Mouse (Mus musculus): ENCODE measurements around the gene Trip4. TPM values are rescaled to one million over a fixed set of nuclear protein-coding genes. Genes with fewer than 3 reads are reported as not detected.

Trip4 gene
- total and polyA plus RNA-seq, 3 experiments, result 13.4 to 13.5 TPM; not detected in 1

DNA sequence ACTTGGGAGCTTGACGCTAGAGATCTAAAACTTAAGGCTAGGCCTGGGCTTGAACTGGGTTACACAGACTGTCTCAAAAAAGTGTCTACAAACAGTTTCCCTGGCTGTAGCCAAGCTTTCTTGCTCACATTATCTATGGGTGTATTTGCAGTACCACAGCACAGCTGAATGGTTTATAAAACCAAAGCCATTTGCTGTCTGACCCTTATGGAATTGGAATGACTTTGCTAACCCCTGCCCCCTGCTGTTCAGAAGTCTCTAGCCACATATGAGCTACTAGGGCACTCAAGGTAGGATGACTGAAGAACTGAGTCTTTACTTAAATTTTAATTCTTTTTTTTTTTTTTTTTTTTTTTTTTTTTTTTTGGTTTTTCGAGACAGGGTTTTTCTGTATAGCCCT lies 79.2 kb downstream of the Trip4 start:
- H3K4me3 ChIP-seq (ENCODE audit: control insufficient read depth in 1 of 2, insufficient read depth in 1 of 2, low read depth in 2 of 2, low read length in 2 of 2), result no peak overlapping the region
- no peak overlapping the region for H3K27ac ChIP-seq (ENCODE audit: control insufficient read depth, low read depth, low read length)
- no peaks in the 10 kb centered on the region for H3K9me3 ChIP-seq (replicated peaks; ENCODE audit: insufficient read depth, low read length)
- TF ChIP-seq ZNF384 (IDR thresholded peaks at IDR 0.05; ENCODE audit: low read depth, low read length), result peak; percentile 38; the same call in 1 of the 2 replicates
- no peak for TF ChIP-seq CHD1 (IDR thresholded peaks at IDR 0.05; ENCODE audit: low read depth, low read length)
- TF ChIP-seq RAD21 (IDR thresholded peaks at IDR 0.05; ENCODE audit: low read depth, low read length), result peak; percentile 31
- TF ChIP-seq MAFK (IDR thresholded peaks at IDR 0.05; ENCODE audit: borderline replicate concordance, low read depth, low read length), result no peak
- TF ChIP-seq UBTF (IDR thresholded peaks at IDR 0.05; ENCODE audit: borderline replicate concordance, insufficient read depth, low read depth, low read length), result no peak
- no peak for TF ChIP-seq KAT2A (conservative IDR thresholded peaks at IDR 0.05; ENCODE audit: low read depth, low read length)
- no peak for TF ChIP-seq JUND (IDR thresholded peaks at IDR 0.05; ENCODE audit: low read depth, low read length)
- TF ChIP-seq MYB (IDR thresholded peaks at IDR 0.05; ENCODE audit: low read depth, low read length), result no peak
- peak; percentile 49 for TF ChIP-seq ZC3H11A (IDR thresholded peaks at IDR 0.05; ENCODE audit: low read depth, low read length)
- peak; percentile 65 for TF ChIP-seq SMC3 (IDR thresholded peaks at IDR 0.05; ENCODE audit: low read depth, low read length)
- TF ChIP-seq CHD2 (IDR thresholded peaks at IDR 0.05; ENCODE audit: low read length), result no peak
- TF ChIP-seq TCF12 (IDR thresholded peaks at IDR 0.05; ENCODE audit: low read depth, low read length), result no peak
- peak in 2 of 3 experiments; percentile 21 to 57; a peak in 4 of 6 replicates for TF ChIP-seq CTCF (IDR thresholded peaks at IDR 0.05 in 2 of 3, conservative IDR thresholded peaks at IDR 0.05 in 1 of 3; ENCODE audit: control insufficient read depth in 1 of 3, insufficient read depth in 1 of 3, low read depth in 2 of 3, low read length in 3 of 3, poor library complexity in 1 of 3, severe bottlenecking in 1 of 3)
- no peak for TF ChIP-seq USF1 (IDR thresholded peaks at IDR 0.05; ENCODE audit: low read depth, low read length)
- TF ChIP-seq MEF2A (IDR thresholded peaks at IDR 0.05; ENCODE audit: extremely low read depth, insufficient replicate concordance, low read depth, low read length, poor library complexity, severe bottlenecking), result no peak
- H3K4me1 ChIP-seq (ENCODE audit: control insufficient read depth in 1 of 2, insufficient read depth in 2 of 2, low read length in 2 of 2), result peaks cover 16 to 17% of the 10 kb centered on the region in 2 experiments
- H3K9ac ChIP-seq (ENCODE audit: control insufficient read depth, low read depth, low read length, poor library complexity, severe bottlenecking), result no peak overlapping the region
- peaks cover 0 to 42% of the 10 kb centered on the region in 2 experiments; a peak in 2 of 4 replicates for H3K36me3 ChIP-seq (ENCODE audit: control insufficient read depth in 1 of 2, insufficient read depth in 2 of 2, low read length in 2 of 2)
- no peaks in the 10 kb centered on the region for H3K27me3 ChIP-seq (ENCODE audit: control insufficient read depth in 1 of 2, insufficient read depth in 2 of 2, low read length in 2 of 2)
- DNase-seq (ENCODE audit: low read depth, low spot score), result peak; percentile 61
- H3K79me2 ChIP-seq (ENCODE audit: control insufficient read depth, insufficient read depth, low read length, poor library complexity), result peaks cover 15% of the 10 kb centered on the region

DNA sequence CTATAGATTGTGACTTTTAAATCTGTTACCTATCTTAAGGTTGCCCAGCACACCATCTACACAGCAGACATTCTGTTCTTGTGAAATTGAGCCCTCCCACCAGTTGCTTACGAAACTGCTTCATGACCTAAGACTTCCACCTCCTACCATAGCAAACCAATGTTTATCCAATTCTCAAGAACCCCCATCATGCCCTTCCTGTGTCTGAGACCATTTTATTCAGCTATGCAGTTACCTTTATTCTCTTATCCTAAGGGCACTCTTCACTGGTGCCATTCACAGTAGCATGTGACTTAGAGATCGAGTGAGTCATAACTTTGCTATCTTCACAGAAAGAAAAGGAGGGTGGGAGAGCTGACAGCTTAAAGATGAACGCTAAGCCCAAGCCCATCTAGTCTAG lies 80.1 kb downstream of the Trip4 start:
- peak overlapping the region; percentile 84 for H3K27ac ChIP-seq (ENCODE audit: control insufficient read depth, low read depth, low read length)
- TF ChIP-seq TBP (IDR thresholded peaks at IDR 0.05; ENCODE audit: low read depth, low read length) (0 out of 2 replicates have a peak, but pooled peaks have one; percentile 21), KAT2A (conservative IDR thresholded peaks at IDR 0.05; ENCODE audit: low read depth, low read length) (no peak), SIN3A (IDR thresholded peaks at IDR 0.05; ENCODE audit: low read length) (0 out of 2 replicates have a peak, but pooled peaks have one; percentile 33), USF1 (IDR thresholded peaks at IDR 0.05; ENCODE audit: low read depth, low read length) (peak; percentile 67; the same call in 1 of the 2 replicates), SMC3 (IDR thresholded peaks at IDR 0.05; ENCODE audit: low read depth, low read length) (no peak), TAL1 (IDR thresholded peaks at IDR 0.05; ENCODE audit: low read length) (no peak), EP300 (IDR thresholded peaks at IDR 0.05; ENCODE audit: low read depth in 1 of 2, low read length in 2 of 2) (0 out of 4 replicates have a peak, but pooled peaks of 1 of the 2 experiments have one; percentile 6), MEF2A (IDR thresholded peaks at IDR 0.05; ENCODE audit: extremely low read depth, insufficient replicate concordance, low read depth, low read length, poor library complexity, severe bottlenecking) (no peak), ETS1 (IDR thresholded peaks at IDR 0.05; ENCODE audit: low read depth, low read length) (0 out of 2 replicates have a peak, but pooled peaks have one; percentile 40), CHD2 (IDR thresholded peaks at IDR 0.05; ENCODE audit: low read length) (no peak), GATA1 (IDR thresholded peaks at IDR 0.05; ENCODE audit: low read depth, low read length) (0 out of 2 replicates have a peak, but pooled peaks have one; percentile 29), NRF1 (IDR thresholded peaks at IDR 0.05; ENCODE audit: insufficient read depth, low read depth, low read length, poor library complexity, severe bottlenecking) (no peak), JUND (IDR thresholded peaks at IDR 0.05; ENCODE audit: low read depth, low read length) (peak; percentile 63; the same call in 1 of the 2 replicates), POLR2A (IDR thresholded peaks at IDR 0.05; ENCODE audit: control insufficient read depth in 1 of 2, insufficient read depth in 1 of 2, low read depth in 1 of 2, low read length in 2 of 2, poor library complexity in 1 of 2) (0 out of 4 replicates have a peak, but pooled peaks of 1 of the 2 experiments have one; percentile 15), MYC (IDR thresholded peaks at IDR 0.05; ENCODE audit: low read depth, low read length) (0 out of 2 replicates have a peak, but pooled peaks have one; percentile 33), TCF12 (IDR thresholded peaks at IDR 0.05; ENCODE audit: low read depth, low read length) (0 out of 2 replicates have a peak, but pooled peaks have one; percentile 11)
- peak overlapping the region; percentile 94 for H3K9ac ChIP-seq (ENCODE audit: control insufficient read depth, low read depth, low read length, poor library complexity, severe bottlenecking)
- H3K27me3 ChIP-seq (ENCODE audit: control insufficient read depth in 1 of 2, insufficient read depth in 2 of 2, low read length in 2 of 2), result no peaks in the 10 kb centered on the region
- peak; percentile 76 for DNase-seq (ENCODE audit: low read depth, low spot score)
- peaks cover 16 to 20% of the 10 kb centered on the region in 2 experiments for H3K4me1 ChIP-seq (ENCODE audit: control insufficient read depth in 1 of 2, insufficient read depth in 2 of 2, low read length in 2 of 2)
- H3K79me2 ChIP-seq (ENCODE audit: control insufficient read depth, insufficient read depth, low read length, poor library complexity), result peaks cover 18% of the 10 kb centered on the region
- H3K9me3 ChIP-seq (replicated peaks; ENCODE audit: insufficient read depth, low read length), result no peaks in the 10 kb centered on the region
- peak overlapping the region; percentile 72 to 73 for H3K4me3 ChIP-seq (ENCODE audit: control insufficient read depth in 1 of 2, insufficient read depth in 1 of 2, low read depth in 2 of 2, low read length in 2 of 2)
- H3K36me3 ChIP-seq (ENCODE audit: control insufficient read depth in 1 of 2, insufficient read depth in 2 of 2, low read length in 2 of 2), result peaks cover 0 to 41% of the 10 kb centered on the region in 2 experiments; a peak in 2 of 4 replicates
